Mouse (Mus musculus) right cerebral cortex, postnatal 25 days (tissue): ENCODE measurements around the gene Banf2.

Experiments used
- DNase-seq: peaks from one replicate; pipeline ENCODE4 v3.0.0; 2022

Gene Banf2

GRCm38 (mm10) chr2:144032664-144033063, at the start of gene Banf2:
Gene Banf2, plus strand, starts transcription at chr2:144033059.
- DNase-seq = no peak

- DNase-seq = no peak
Measured at GRCm38 (mm10) chr2:143983482-143983881, 49.4 kb upstream of the Banf2 start.

GRCm38 (mm10) chr2:143987485-143987884, 45.4 kb upstream of the Banf2 start:
- DNase-seq = no peak

- no peak for DNase-seq
Measured at GRCm38 (mm10) chr2:143988016-143988415, 44.8 kb upstream of the Banf2 start.

- DNase-seq = no peak
Measured at GRCm38 (mm10) chr2:143990997-143991396, 41.9 kb upstream of the Banf2 start.

- DNase-seq = no peak
Measured at GRCm38 (mm10) chr2:143991964-143992672, 40.7 kb upstream of the Banf2 start.

GRCm38 (mm10) chr2:143992977-143993376, 39.9 kb upstream of the Banf2 start:
- DNase-seq = no peak

GRCm38 (mm10) chr2:144002229-144002984, 30.5 kb upstream of the Banf2 start:
- no peak for DNase-seq

- DNase-seq = no peak
Measured at GRCm38 (mm10) chr2:144003544-144003943, 29.3 kb upstream of the Banf2 start.

GRCm38 (mm10) chr2:144005166-144005955, 27.5 kb upstream of the Banf2 start:
- DNase-seq = no peak

- no peak for DNase-seq
Measured at GRCm38 (mm10) chr2:144006686-144007085, 26.2 kb upstream of the Banf2 start.

GRCm38 (mm10) chr2:144007211-144007610, 25.6 kb upstream of the Banf2 start:
- no peak for DNase-seq

- DNase-seq = no peak
Measured at GRCm38 (mm10) chr2:144009081-144009480, 23.8 kb upstream of the Banf2 start.

- DNase-seq = no peak
Measured at GRCm38 (mm10) chr2:144009551-144010281, 23.1 kb upstream of the Banf2 start.

GRCm38 (mm10) chr2:144010282-144011044, 22.4 kb upstream of the Banf2 start:
- DNase-seq = peak; percentile 69

- DNase-seq = peak; percentile 99
Measured at GRCm38 (mm10) chr2:144011080-144011551, 21.7 kb upstream of the Banf2 start, which contains the start of gene Rrbp1. Gene Rrbp1, minus strand, starts transcription at chr2:144011263.

GRCm38 (mm10) chr2:144014051-144014450, 18.8 kb upstream of the Banf2 start:
- no peak for DNase-seq

GRCm38 (mm10) chr2:144014481-144014880, 18.4 kb upstream of the Banf2 start:
- DNase-seq = no peak

GRCm38 (mm10) chr2:144015861-144016260, 17.0 kb upstream of the Banf2 start:
- no peak for DNase-seq

- no peak for DNase-seq
Measured at GRCm38 (mm10) chr2:144019971-144020370, 12.9 kb upstream of the Banf2 start.

- no peak for DNase-seq
Measured at GRCm38 (mm10) chr2:144022441-144022840, 10.4 kb upstream of the Banf2 start.

GRCm38 (mm10) chr2:144025361-144025760, 7.5 kb upstream of the Banf2 start:
- no peak for DNase-seq
